Mouse (Mus musculus) testis, adult 2 months (tissue): Measurements from ENCODE around the gene 9330182O14Rik.

Experiments used
- CTCF ChIP-seq: fragments of 200-500 bp; IDR thresholded peaks from 2 replicates; pipeline ENCODE4 v1.5.1; 2012; ENCODE audit warnings: low read depth, mild to moderate bottlenecking, inconsistent platforms, low read length, moderate library complexity; ENCODE audit not compliant: control insufficient read depth, insufficient read depth, insufficient replicate concordance
- POLR2A ChIP-seq: fragments of 200-500 bp; IDR thresholded peaks from 2 replicates; pipeline ENCODE4 v1.6.1; 2012; ENCODE audit warnings: low read depth, mild to moderate bottlenecking, inconsistent platforms, low read length, moderate library complexity; ENCODE audit not compliant: control insufficient read depth

GRCm38 (mm10) chr15:40129496-40129895, 4.7 kb upstream of the 9330182O14Rik start:
- TF ChIP-seq CTCF (no peak), POLR2A (no peak)
